Mouse (Mus musculus): ENCODE data around the gene Slc9a8. TPM values are rescaled to one million over a fixed set of nuclear protein-coding genes. Genes with fewer than 3 reads are reported as not detected.

Gene Slc9a8
- polyA plus RNA-seq, 1 experiment from 2014 or later = 21.4 TPM

DNA sequence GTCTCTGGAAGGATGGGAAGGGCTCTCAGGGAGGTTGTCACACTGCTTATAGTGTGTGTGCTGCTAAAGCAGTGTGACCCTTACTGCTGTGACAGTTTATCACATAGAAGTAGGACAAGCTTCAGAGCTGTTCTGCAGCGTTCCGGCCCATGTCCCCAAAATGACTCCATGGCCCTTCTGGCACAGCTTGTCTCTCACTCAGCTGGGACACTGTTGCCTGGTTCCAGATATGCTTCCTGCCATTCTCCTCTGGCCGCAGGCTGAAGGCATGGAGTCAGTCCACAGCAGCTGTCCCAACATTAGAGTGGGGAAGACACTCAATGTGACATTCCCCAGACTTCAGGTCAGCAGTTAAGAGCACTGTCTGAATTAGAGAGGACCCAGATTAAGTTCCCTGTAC is 37.0 kb downstream of the Slc9a8 start:
- no peaks in the 10 kb centered on the region for H3K9me3 ChIP-seq
- no peak for ATAC-seq (ENCODE audit: borderline replicate concordance, extremely low read depth, low FRiP score, low TSS enrichment)
- no peak overlapping the region for H3K27ac ChIP-seq
- no peaks in the 10 kb centered on the region for H3K4me1 ChIP-seq
- no peak overlapping the region for H3K4me2 ChIP-seq
- peaks cover 46% of the 10 kb centered on the region for H3K36me3 ChIP-seq
- WGBS = 96% methylated on average over 3 of the region's 3 CpGs
- no peak overlapping the region for H3K9ac ChIP-seq
- no peaks in the 10 kb centered on the region for H3K27me3 ChIP-seq
- no peak overlapping the region for H3K4me3 ChIP-seq

DNA sequence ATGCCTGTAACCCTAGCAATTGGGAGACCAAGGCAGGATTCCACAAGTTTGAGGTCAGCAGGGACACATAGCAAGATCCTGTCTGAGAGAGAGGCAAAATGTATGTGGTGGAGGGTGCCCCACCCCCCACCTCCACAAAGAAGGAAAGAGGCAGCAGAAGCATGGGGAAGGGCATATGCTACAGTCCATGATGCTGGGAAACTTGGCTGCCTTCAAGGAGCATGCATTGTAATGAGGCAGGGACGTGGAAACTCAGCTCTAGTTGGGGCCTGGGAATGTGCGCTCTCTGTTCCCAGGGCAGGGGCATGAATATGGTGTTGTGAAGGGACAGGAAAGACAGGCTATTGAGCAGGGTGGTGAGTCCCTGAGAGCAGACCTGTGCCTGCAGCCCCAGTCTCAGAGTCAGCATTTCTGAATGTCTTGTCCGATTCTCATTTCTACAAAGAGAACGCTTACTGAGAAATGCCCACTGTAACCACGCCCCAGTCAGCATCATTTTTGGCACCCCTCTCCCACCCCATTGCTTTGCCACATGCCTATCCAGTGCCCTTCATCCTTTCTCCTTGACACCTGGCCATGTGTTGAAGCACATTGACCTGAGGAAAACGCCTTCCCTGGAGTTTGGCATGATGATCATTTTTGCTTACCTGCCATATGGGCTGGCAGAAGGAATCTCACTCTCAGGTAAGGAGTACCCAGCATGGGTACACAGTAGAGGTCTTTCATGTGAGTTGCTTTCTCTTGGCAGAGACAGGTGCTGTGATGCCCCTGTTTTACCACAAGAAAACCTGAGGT is 37.8 kb downstream of the Slc9a8 start:
- Histone ChIP-seq H3K9ac (no peak overlapping the region), H3K9me3 (no peaks in the 10 kb centered on the region), H3K4me2 (no peak overlapping the region), H3K27ac (no peak overlapping the region), H3K27me3 (no peaks in the 10 kb centered on the region), H3K4me3 (no peak overlapping the region), H3K36me3 (peaks cover 39% of the 10 kb centered on the region), H3K4me1 (no peaks in the 10 kb centered on the region)
- WGBS = 91% methylated on average over 6 of the region's 6 CpGs
- ATAC-seq (ENCODE audit: borderline replicate concordance, extremely low read depth, low FRiP score, low TSS enrichment) = no peak

DNA sequence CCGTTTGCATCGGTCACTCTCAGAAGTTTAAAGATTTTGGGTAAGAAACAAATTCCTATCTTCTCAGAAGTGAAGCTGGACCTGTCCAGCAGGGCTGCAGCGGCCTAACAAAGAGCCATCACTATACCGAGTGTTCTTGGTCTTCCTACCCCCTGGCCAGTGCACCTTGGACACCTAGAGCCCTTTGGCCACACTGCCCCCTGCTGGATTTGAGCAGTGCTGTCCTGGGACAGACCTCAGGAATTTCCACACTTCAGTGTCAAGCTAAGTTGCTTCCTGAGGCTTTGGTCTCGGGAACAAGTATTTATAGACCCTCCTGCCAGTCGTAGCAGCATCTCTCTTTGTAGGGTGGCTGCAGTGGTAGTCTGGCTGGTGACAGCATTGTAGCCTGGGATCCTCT is 41.4 kb downstream of the Slc9a8 start:
- Histone ChIP-seq H3K27me3 (no peaks in the 10 kb centered on the region), H3K9ac (no peak overlapping the region), H3K27ac (no peak overlapping the region), H3K36me3 (peaks cover 29% of the 10 kb centered on the region), H3K4me1 (no peaks in the 10 kb centered on the region), H3K4me2 (no peak overlapping the region), H3K4me3 (no peak overlapping the region), H3K9me3 (no peaks in the 10 kb centered on the region)
- 52% methylated on average over 6 of the region's 6 CpGs for WGBS
- no peak for ATAC-seq (ENCODE audit: borderline replicate concordance, extremely low read depth, low FRiP score, low TSS enrichment)

DNA sequence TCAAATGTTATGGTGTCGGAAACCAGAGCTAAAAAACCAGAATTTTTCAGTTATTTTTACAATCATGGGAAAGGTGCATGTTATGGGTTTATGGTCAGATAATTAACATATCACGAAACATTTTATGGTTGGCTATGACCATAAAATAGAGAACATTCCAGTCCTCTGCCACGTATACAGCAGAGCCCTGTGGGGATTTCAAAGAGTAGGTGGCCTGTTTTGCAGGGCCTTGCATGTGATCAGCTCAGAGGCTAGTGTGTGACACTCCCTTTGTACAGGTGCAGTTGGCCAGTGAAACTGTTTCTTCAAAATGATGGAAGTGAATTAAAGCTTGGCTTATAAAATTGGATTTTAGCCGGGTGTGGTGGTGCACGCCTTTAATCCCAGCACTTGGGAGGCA is 42.3 kb downstream of the Slc9a8 start:
- no peaks in the 10 kb centered on the region for H3K4me1 ChIP-seq
- no peak overlapping the region for H3K4me2 ChIP-seq
- no peaks in the 10 kb centered on the region for H3K27me3 ChIP-seq
- 96% methylated on average over 5 of the region's 5 CpGs for WGBS
- no peak overlapping the region for H3K27ac ChIP-seq
- ATAC-seq (ENCODE audit: borderline replicate concordance, extremely low read depth, low FRiP score, low TSS enrichment) = no peak
- H3K9me3 ChIP-seq = no peaks in the 10 kb centered on the region
- peaks cover 30% of the 10 kb centered on the region for H3K36me3 ChIP-seq
- no peak overlapping the region for H3K9ac ChIP-seq
- H3K4me3 ChIP-seq = no peak overlapping the region

DNA sequence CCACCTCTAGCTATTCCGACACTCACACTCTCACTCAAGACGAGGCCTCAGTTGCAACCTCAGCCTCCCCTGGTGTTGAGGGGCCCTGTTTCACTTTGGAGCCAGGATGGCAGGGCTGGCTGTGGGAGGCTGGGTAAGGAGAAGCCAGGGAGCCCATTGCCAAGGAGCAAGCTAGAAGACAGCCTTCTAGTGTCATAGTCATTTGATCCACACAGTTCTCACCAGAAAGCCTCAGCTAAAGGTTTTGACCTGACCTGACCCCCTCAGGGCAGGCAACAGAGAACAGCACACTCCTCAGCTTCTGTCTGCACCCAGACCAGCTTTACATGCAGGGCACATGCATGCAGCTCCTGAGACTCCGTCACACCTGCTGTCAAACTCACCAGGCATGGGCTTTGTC is 44.4 kb downstream of the Slc9a8 start:
- H3K36me3 ChIP-seq = peaks cover 45% of the 10 kb centered on the region
- WGBS = 85% methylated on average over 3 of the region's 3 CpGs

DNA sequence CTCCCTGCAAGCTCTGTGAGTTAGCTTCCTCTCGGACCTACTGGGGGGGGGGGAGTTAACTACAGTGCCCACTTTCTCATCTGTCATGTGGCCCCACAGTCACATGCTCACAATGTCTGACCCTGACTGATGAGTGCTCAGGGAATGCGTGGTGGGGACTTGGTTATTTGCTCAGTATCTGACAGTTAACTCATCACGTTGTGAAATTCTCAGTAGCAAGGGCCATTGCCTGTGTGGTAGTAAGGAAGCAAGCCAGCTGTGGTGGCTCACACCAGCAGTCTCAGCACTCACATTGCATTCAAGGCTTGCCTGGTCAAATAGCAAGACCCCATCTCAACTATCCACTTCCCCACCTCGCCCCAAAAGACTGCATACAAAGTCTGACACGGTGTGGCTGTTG is 45.7 kb downstream of the Slc9a8 start:
- H3K27me3 ChIP-seq = no peaks in the 10 kb centered on the region
- H3K9ac ChIP-seq = no peak overlapping the region
- WGBS = 49% methylated on average over 5 of the region's 5 CpGs
- no peaks in the 10 kb centered on the region for H3K4me1 ChIP-seq
- H3K4me2 ChIP-seq = no peak overlapping the region
- H3K27ac ChIP-seq = no peak overlapping the region
- H3K4me3 ChIP-seq = no peak overlapping the region
- H3K36me3 ChIP-seq = peaks cover 57% of the 10 kb centered on the region
- no peak for ATAC-seq (ENCODE audit: borderline replicate concordance, extremely low read depth, low FRiP score, low TSS enrichment)
- H3K9me3 ChIP-seq = no peaks in the 10 kb centered on the region

More for the DNA sequence above, 44.4 kb downstream of the Slc9a8 start:
- Histone ChIP-seq H3K9ac (no peak overlapping the region), H3K27me3 (no peaks in the 10 kb centered on the region), H3K9me3 (no peaks in the 10 kb centered on the region), H3K4me2 (no peak overlapping the region), H3K27ac (no peak overlapping the region), H3K4me3 (no peak overlapping the region), H3K4me1 (no peaks in the 10 kb centered on the region)
- ATAC-seq (ENCODE audit: borderline replicate concordance, extremely low read depth, low FRiP score, low TSS enrichment) = no peak

DNA sequence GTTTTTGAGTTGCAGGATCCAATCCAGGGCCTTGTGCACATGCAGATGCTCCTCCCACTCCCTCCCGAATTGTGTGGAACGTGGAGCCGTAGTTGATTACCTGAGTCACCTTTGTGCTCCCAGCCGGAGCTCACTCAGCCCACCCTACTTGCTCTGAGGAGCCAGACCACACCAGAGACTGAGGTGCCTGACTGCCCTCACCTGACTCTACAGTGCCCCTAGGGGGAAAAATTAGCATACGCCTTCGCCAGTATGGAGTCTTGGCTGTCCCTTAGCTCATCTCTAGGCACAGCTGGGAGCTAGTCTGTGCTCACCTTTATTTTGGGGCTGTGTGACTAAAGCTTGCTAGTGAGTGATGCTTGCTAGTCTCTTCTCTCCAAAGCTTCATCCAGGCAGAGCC is 46.9 kb downstream of the Slc9a8 start:
- Histone ChIP-seq H3K9ac (no peak overlapping the region), H3K27me3 (no peaks in the 10 kb centered on the region), H3K4me2 (no peak overlapping the region), H3K36me3 (peaks cover 64% of the 10 kb centered on the region), H3K27ac (no peak overlapping the region), H3K4me3 (no peak overlapping the region), H3K4me1 (no peaks in the 10 kb centered on the region), H3K9me3 (no peaks in the 10 kb centered on the region)
- ATAC-seq (ENCODE audit: borderline replicate concordance, extremely low read depth, low FRiP score, low TSS enrichment) = no peak
- WGBS = 74% methylated on average over 6 of the region's 6 CpGs

DNA sequence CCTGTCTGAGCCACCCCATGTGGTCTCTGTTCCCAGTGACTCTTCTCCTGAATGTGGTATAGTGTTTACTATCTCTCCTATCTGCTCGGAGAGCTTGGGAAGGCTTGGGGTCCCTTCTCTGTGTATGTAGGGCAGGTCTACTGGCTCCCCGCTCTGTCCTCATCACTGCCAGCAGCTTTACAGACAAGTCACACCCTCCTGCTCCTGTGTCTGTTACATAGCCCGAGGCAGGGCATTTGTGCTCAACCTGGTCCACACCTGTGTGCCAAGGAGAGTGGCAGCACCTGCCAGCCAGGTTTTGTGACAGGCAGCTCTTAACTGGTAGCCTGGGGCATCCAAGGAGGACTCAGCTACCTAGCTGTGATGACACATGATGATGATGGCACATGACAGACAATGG is 49.1 kb downstream of the Slc9a8 start:
- Histone ChIP-seq H3K9me3 (no peaks in the 10 kb centered on the region), H3K9ac (no peak overlapping the region), H3K36me3 (peaks cover 72% of the 10 kb centered on the region), H3K27me3 (no peaks in the 10 kb centered on the region), H3K4me3 (no peak overlapping the region), H3K4me1 (no peaks in the 10 kb centered on the region; the same call in 1 of the 2 replicates), H3K4me2 (no peak overlapping the region), H3K27ac (no peak overlapping the region)
- whole genome bisulfite sequencing = 84% methylated on average over 3 of the region's 3 CpGs
- ATAC-seq (ENCODE audit: borderline replicate concordance, extremely low read depth, low FRiP score, low TSS enrichment) = no peak

DNA sequence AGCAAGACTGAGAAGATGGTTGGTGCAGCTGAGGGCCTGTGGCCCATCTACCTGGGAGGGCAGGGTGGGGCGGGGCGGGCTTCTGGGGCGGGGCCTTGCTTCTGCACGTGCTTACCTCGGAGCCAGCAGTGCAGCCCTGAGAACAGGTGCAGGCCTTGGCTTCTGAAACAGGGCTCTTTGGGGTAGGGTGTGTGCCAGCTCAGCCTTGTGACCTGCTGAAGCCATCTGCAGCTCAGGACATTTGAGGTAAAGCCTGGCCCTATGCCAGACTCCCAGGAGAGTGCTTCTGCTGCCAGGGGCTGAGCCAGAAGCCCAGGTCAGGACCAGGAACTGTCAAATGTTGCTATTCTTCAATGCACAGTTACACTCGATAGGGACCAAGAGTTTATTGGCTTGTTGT is 50.1 kb downstream of the Slc9a8 start:
- ATAC-seq (ENCODE audit: borderline replicate concordance, extremely low read depth, low FRiP score, low TSS enrichment) = no peak
- Histone ChIP-seq H3K4me1 (peaks cover 10% of the 10 kb centered on the region), H3K4me3 (no peak overlapping the region), H3K27me3 (no peaks in the 10 kb centered on the region), H3K4me2 (no peak overlapping the region), H3K36me3 (peaks cover 66% of the 10 kb centered on the region), H3K27ac (no peak overlapping the region), H3K9me3 (no peaks in the 10 kb centered on the region), H3K9ac (no peak overlapping the region)
- WGBS = 84% methylated on average over 6 of the region's 6 CpGs

DNA sequence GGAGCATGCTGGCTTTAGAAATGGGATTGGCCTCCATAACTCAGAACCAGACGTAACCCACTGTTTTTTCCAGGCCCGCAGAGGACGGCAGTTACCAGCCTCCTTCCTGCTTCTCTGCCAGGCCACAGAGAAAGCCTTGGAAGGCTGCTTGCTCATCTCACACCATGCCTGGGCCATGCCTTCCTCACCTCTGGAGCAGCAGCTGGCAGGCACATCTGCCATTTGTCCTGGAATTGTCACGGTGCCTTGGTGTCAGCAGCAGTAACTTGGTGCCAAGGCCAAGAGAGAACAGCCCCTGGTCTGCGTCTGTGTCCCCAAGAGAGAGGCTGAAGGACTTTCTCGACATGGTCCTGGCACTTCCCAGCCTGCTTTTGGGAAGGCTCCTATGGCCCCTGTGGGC is 52.7 kb downstream of the Slc9a8 start:
- H3K27ac ChIP-seq = no peak overlapping the region
- no peak overlapping the region for H3K9ac ChIP-seq
- H3K27me3 ChIP-seq = no peaks in the 10 kb centered on the region
- H3K4me2 ChIP-seq = no peak overlapping the region
- ATAC-seq (ENCODE audit: borderline replicate concordance, extremely low read depth, low FRiP score, low TSS enrichment) = no peak
- H3K4me1 ChIP-seq = peaks cover 15% of the 10 kb centered on the region
- H3K4me3 ChIP-seq = no peak overlapping the region
- peaks cover 54% of the 10 kb centered on the region for H3K36me3 ChIP-seq
- WGBS = 83% methylated on average over 6 of the region's 6 CpGs
- H3K9me3 ChIP-seq = no peaks in the 10 kb centered on the region

DNA sequence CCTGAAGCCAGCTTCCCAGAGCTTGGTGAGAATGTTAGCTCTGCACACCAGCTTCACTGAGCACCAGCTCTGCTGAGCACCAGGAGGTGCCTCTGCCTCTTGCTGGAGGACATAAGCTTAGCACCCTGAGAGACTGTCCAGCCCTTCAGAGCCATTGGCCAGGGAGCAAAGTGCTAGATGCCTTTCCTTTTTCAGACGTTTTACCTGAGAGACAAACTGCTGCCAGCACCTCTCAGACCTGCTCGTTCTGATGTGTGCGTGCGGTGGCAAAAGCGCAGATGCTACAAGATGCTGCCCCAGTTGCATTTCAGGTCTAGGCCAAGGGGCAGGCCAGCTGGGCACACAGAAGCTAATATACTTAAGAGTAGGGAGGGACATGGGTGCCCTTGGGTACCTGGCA is 54.1 kb downstream of the Slc9a8 start:
- no peak for ATAC-seq (ENCODE audit: borderline replicate concordance, extremely low read depth, low FRiP score, low TSS enrichment)
- Histone ChIP-seq H3K27me3 (no peaks in the 10 kb centered on the region), H3K27ac (peak overlapping the region; percentile 20), H3K9me3 (no peaks in the 10 kb centered on the region), H3K4me1 (peaks cover 15% of the 10 kb centered on the region), H3K9ac (no peak overlapping the region), H3K4me2 (no peak overlapping the region), H3K4me3 (no peak overlapping the region), H3K36me3 (peaks cover 41% of the 10 kb centered on the region)
- WGBS = 73% methylated on average over 5 of the region's 5 CpGs

DNA sequence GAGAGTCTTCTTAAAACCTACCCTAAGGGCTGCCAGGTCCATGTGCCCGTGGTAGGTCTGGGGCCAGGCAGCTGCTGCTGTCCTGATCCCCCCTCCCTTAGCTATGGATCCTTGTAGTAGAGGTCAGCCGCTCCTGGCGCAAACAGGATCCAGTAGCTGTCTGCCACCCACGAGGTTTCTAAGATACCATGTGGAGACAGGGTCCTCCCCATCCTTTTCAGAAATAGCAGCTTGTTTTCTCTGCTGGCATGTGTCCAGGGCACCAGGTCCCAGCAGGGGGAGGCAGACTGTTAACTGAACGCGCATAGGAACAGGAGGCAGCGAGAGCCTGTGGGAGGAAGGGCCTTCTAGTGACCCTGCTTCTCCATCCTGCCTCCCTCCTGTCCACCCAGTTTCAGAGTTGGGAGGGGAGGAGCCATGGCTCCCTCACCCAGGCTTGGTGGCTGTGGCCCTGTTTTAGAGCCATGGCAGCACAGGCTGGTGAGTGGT is 54.7 kb downstream of the Slc9a8 start:
- peaks cover 15% of the 10 kb centered on the region for H3K4me1 ChIP-seq
- WGBS = 13% methylated on average over 7 of the region's 7 CpGs
- peaks cover 35% of the 10 kb centered on the region for H3K36me3 ChIP-seq
- H3K27me3 ChIP-seq = no peaks in the 10 kb centered on the region
- no peak overlapping the region for H3K4me2 ChIP-seq
- H3K4me3 ChIP-seq = no peak overlapping the region
- H3K9ac ChIP-seq = no peak overlapping the region
- no peaks in the 10 kb centered on the region for H3K9me3 ChIP-seq
- H3K27ac ChIP-seq = peak overlapping the region; percentile 42
- peak; percentile 63 for ATAC-seq (ENCODE audit: borderline replicate concordance, extremely low read depth, low FRiP score, low TSS enrichment)

Measured in lung, embryonic 15.5 days (tissue).